Mouse (Mus musculus): ENCODE measurements around the gene Zmym2. TPM values are rescaled to one million over a fixed set of nuclear protein-coding genes. Genes with fewer than 3 reads are reported as not detected.

The Zmym2 gene
- 34.0 TPM for polyA plus RNA-seq (2014; fragmentation: Illumina TruSeq; extraction: RNeasy Lipid Tissue Mini Kit (QIAGEN cat#74804); ENCODE audit: low read depth, low replicate concordance)

DNA sequence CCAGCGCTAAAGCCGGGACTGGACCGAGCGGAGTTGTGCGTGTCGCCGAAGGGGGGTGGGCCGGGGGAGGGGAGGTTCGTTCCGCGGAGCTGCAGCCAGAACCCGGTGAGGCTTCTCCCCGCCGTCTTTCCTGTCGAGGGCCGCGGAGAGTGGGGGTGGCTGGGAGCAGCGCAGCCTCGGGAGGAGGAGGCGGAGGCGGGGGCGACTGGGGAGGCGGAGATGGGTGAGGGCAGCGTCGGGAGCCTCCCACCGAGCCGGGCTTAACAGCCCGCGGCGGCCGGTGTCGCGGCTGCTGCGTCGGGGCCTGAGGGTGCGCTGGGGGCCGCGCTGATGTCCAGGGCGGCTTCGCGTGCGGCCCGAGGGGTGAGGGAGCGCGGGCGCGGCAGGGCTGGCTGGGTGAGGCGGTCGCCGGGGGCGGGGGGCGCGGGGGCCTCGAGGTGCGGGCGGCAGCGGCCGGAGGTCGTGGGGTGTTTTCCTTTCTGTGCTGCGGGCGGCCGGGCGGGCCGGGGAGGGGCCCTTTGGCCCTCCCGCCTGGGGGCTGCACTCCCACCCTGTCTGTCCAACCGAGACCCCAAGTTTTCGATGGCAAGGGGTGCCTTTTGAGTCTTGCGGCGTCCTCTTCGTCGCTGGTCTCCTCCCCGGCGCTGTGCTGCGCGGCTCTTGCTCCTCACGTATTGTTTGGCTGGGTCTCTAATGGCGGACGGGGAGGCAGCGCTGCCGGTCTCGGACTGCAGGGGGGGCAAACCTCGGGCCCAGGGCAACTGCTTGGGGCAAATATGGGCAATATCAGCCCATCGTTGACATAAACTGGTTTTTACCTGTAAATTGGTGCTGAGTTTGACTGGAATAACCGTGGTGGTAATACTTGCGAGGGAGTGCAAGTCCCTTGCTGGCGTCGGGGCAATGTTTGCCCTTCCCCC lies at the start of gene Zmym2:
Zmym2 (plus strand) TSS at position 60 of the 920 bp plus-strand sequence.

Other genes starting within 250 kb of the Zmym2 start
- 17.1 TPM for gene Mphosph8, start 218.4 kb upstream of the Zmym2 start, polyA plus RNA-seq (2014; fragmentation: Illumina TruSeq; extraction: RNeasy Lipid Tissue Mini Kit (QIAGEN cat#74804); ENCODE audit: low read depth, low replicate concordance)
- gene Pspc1, start 108.3 kb upstream of the Zmym2 start, polyA plus RNA-seq (2014; fragmentation: Illumina TruSeq; extraction: RNeasy Lipid Tissue Mini Kit (QIAGEN cat#74804); ENCODE audit: low read depth, low replicate concordance) = 19.2 TPM
- gene Zmym5, start 74.9 kb upstream of the Zmym2 start, polyA plus RNA-seq (2014; fragmentation: Illumina TruSeq; extraction: RNeasy Lipid Tissue Mini Kit (QIAGEN cat#74804); ENCODE audit: low read depth, low replicate concordance) = 38.9 TPM
- not detected for gene Gja3, start 171.4 kb downstream of the Zmym2 start, polyA plus RNA-seq (2014; fragmentation: Illumina TruSeq; extraction: RNeasy Lipid Tissue Mini Kit (QIAGEN cat#74804); ENCODE audit: low read depth, low replicate concordance)
- 3.1 TPM for gene Gjb2, start 218.0 kb downstream of the Zmym2 start, polyA plus RNA-seq (2014; fragmentation: Illumina TruSeq; extraction: RNeasy Lipid Tissue Mini Kit (QIAGEN cat#74804); ENCODE audit: low read depth, low replicate concordance)
- gene Gm4491, start 229.2 kb downstream of the Zmym2 start, polyA plus RNA-seq (2014; fragmentation: Illumina TruSeq; extraction: RNeasy Lipid Tissue Mini Kit (QIAGEN cat#74804); ENCODE audit: low read depth, low replicate concordance) = not detected
- 5.2 TPM for gene Gjb6, start 247.0 kb downstream of the Zmym2 start, polyA plus RNA-seq (2014; fragmentation: Illumina TruSeq; extraction: RNeasy Lipid Tissue Mini Kit (QIAGEN cat#74804); ENCODE audit: low read depth, low replicate concordance)

All from adipose tissue, adult 10 weeks (tissue).